Mouse (Mus musculus): ENCODE data around the gene Sh3pxd2a.
A peak's percentile ranks its signal among the peaks of the same experiment; 100 is the strongest.

Gene Sh3pxd2a

DNA sequence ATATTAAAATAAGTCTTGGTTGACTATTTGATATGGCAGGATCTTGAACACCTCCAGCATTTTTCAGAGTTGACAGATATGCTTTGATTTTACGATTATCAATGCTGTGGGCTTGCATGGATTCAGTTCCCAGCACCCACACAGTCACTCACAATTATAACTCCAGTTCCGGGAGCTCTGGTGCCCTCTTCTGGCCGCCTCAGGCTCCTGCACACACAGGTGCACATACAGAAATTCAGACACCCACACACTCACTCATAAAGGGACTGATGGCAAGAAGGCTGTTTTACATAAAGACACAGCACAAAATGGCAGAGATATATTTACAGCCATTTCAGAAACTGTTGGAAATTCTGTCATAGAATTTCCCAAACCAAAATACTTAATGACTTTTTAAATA is 25.0 kb upstream of the Sh3pxd2a start:
- no peak for DNase-seq

DNA sequence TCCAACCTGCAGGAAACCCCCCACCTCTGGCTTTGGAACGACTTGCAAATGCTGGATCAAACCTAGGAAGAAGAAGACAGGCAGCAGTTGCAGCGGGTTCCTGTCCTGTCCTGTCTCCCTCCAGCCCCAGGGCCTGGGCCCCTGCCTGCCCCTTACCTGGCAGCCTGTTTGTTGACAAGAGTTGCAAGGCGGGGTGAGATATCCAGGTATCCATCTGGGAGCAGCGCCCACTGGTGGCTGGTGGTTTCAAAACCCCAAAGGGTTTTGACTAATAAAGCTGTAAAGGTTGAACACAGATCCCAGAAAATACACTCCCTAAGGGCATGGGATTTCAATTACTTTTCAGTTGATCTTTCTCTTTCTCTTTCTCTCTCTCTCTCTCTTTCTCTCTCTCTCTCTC is 24.0 kb upstream of the Sh3pxd2a start:
- peak in 1 of 2 experiments; percentile 73 for DNase-seq

DNA sequence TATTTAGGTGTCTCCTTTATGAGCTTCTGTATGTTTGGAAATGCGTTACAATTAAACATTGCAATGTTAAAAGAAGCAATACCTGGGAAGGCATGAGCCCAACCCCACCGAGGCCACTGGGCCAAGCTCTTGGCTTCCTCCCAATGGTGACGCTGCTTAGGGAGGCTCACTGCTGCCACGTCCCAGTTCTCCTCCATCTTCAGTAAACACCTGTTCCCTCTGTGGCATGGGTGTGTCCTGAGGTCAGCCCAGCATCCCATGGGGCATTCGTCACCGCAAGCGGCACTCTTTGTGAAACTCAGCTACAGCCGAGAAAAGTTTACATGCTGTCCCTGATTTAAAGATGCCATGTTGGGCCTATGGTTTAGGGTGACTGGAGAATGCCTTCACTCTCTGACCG is 23.4 kb upstream of the Sh3pxd2a start:
- DNase-seq = no peak

DNA sequence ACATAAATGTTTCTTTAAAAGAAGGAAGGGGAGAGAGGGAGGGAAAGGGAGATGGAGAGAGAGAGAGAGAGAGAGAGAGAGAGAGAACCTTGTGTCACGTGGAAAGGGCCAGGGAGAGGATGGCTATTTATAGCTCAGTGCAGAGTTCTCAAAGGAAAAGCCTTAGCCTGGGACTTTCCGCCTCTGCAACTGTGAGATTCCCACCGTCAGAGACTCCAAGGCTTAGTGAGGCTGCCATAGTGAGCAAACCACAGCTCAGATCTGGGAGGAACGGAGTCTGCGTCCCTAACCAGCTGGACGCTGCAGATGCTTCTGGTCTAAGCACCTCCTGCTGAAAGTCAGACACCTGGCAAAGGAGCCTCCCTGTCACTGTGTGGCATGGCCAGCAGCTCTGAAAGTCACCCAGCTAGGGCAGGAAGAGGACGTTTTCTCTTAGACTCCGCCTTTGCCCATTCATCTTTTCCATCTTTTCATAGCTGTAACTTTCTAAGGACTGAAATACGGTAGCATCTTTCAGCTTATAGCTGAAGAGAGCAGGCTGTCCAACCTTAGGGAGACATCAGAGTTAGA is 21.9 kb upstream of the Sh3pxd2a start:
- DNase-seq = peak in 1 of 2 experiments; percentile 29

DNA sequence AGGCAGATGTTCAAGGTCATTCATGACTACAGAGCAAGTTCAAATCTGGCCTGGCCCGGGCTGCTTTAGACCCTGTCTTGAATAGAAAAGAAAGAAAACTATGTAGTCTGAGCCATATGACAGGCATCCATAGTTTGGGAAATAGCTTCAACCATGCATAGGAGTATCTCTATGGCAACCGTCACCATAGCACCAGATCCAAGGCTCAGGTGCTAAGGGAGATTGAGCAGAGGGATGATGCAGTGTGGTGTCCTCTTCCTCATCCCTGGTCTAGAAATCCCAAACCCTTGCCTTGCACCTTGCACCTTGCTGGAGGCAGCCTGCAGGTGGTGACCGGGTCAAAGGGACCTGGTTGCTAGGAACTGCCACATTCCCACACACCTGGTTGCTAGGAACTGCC is 19.9 kb upstream of the Sh3pxd2a start:
- no peak for DNase-seq

DNA sequence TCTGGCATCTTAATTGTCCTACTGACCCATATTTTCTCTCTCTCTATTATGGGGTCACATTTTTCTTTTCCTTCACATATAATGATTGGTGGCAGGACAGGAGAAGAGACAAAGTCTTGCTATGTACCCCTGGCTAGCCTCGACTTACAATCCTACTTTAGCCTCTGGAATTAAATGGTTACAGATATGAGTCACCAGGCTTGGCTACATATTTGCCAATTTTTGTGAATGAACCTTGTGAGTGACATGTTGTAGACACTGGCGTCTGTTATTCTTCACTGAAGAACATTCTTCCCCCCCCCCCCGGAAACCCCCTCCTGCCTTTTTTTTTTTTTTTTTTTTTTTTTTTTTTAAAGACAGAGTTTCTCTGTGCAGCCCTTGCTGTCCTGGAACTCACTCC is 19.1 kb upstream of the Sh3pxd2a start:
- no peak for DNase-seq

DNA sequence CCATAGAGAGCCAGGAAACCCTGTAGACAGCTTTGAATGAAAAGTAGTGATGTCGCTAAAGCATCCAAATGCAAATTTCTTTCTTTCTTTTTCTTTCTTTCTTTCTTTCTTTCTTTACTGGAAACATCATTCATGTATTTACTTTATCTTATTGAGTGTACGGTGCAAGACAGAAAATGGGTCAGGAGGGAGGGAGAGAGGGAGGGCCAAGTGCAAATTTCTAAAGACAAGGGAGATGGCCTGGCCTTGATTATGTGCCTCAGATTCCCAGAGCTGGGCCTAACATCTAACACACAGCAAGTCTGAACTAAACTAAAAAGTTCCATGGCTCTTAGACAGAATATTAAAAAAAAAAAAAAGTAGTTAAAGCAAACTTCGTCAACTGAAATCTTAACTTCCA is 9.3 kb upstream of the Sh3pxd2a start:
- DNase-seq = no peak

DNA sequence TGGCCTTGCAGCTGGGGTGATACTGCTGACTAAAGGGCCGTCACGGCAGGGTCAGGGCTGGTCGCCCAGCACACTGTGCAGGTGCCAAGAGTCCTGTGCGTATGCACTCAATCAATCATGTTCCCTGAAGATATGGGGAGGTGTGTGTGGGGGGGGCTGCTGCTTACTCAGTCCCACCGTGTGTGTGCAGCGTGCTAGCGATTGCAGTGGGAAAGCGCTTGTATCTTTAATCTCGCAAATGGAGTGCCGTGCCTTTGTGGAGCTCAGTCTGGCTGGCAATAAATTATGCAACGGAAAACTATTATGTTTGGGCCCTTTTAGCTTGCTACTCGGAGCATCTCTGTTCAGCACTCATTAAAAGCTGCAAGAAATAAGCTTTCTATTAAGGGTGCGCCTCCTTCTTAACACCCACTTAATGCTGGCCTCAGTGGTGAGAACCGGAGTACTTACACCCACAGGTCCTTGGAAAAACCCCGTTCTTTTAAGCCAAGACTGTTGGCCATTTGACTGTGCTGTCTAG is 8.7 kb upstream of the Sh3pxd2a start:
- no peak for DNase-seq

DNA sequence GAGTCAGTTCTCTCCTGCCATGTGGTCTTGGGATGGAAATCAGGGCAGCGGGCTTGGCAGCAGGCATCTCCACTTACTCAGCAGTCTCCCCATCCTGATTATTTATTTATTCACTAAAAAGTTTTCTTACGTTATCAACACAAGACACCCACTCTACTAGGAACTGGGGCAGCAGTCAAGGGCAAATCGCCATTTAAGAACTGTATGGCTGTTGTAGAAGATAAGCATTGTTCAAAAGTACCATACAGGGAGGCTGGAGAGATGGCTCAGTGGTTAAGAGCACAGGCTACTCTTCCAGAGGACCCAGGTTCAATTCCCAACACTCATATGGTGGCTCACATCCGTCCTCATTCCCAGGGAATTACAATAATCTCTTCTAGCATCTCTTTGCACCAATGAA is 7.6 kb upstream of the Sh3pxd2a start:
- no peak for DNase-seq

DNA sequence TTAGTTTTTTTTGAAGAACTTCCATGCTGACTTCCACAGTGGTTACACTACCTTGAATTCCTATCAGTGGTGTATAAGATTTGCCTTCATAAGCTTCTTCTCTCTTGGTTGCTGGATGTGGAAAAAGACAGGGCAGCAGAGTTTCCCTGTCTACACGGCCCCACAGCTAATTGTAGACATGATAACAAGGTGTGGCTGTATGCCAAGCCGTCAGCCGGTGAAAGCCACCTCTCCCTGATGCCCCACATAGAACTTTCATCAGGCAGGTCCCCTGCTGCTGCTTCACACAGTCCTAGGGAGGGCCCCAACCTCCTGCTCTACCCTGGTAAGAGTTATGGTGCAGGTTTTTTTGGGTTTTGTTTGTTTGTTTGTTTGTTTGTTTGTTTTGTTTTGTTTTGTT is 4.5 kb upstream of the Sh3pxd2a start:
- no peak for DNase-seq

DNA sequence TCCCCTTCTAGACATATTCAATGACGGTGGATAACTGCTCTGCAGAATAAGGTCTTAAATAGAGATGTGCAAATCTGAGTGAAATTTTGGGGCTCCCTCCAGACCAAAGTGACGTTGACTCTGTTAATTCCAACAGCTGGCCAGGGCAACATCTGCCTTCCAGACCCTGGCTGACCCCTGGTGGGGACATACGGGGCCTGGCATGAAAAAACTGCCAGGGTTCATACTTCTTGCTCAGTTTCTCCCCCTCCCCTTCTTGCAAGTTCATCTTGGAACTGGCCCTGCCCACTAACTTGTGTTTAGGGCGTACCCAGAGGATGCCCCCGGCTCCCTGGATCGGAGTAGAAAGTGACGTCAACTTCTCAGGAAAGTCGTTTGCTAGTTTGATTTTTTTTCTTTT is 2.6 kb upstream of the Sh3pxd2a start:
- DNase-seq = no peak

DNA sequence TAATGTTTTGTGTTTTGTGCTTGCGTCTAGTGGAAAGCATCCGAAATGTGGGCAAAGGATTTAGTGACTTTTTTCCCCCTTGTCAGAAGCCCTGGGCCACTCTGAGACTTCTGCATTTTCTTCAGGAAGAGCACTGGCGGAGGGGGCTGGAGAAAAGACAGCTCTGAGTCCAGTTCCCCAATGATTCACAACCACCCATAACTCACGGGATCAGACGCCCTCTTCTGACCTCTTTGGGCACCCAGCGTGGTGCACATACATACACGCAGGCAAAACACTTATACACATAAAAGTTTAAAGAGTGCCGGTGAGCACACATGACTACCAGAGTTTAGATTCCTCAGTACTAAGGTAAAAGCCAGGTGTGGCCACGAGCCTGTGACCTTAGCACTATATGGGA is 1.3 kb upstream of the Sh3pxd2a start:
- no peak for DNase-seq

DNA sequence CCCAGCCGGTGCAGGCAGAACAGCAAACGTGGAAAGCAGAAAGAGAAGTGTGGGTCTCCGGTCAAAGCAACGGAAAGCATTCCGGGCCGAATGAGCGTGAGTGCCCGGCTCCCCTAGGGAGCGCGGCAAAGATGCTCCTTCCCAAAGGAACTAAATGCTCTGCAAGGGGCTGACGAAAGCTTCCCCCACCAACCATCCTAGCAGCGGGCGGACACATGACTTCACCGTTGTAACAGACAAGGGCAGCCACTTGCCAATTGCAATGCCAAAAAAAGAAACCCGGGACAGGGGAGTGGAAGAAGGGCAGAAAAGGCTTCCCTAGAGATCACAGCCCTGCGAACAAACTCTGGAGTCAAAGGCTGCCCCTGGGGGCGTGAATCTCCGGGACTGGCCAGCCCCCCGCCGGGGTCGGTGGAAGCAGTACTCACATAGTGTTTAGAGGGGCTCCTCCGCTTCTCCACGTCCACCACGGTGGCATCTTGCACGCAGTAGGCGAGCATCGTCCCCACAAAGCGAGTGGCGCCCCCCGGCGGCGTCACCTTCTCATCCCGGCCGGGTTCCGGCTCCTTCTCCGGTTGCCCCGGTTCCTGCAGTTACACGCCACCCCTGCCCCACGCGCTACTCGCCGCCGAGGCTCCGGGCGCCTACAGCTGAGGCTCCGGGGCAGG is 431 bp downstream of the Sh3pxd2a start:
- DNase-seq = peak; percentile 66 to 91

DNA sequence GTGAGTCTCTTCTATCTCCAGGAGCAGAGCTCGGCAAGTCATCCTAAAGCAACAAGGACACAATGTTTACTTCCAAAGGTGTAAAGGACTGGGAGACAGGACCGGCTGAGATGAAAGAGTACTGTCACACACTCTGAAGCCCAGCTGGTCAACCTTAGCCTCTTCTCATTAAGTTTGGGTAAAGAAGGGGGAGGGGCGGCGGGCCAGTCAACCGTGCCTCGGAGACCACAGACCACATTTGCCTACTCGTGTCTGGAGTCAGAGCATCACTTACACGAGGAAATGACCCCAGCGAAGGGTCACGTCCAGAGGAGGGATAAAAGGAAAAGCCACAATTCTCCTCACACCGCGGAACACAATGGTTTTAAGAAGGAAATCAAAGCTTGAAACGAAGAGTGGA is 995 bp downstream of the Sh3pxd2a start:
- no peak for DNase-seq

DNA sequence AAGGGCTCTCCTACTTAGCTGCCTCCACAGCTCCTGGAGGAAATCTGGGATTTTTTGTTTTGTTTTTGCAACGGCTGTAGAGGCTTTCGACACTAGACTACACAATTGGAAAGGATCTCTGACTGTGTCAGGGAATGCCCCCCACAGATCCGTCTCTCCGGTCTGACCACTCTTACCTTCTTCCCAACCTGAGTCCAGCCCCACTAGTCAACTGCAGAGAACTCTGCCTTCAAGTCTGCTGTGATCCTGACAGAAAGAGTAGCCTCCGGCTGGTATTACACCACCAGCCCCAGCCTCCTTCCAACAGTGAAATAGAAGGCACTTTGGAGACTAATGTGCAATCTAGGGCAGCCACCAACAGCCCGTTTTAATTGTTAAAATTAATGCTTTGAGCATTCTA is 1.5 kb downstream of the Sh3pxd2a start:
- no peak for DNase-seq

DNA sequence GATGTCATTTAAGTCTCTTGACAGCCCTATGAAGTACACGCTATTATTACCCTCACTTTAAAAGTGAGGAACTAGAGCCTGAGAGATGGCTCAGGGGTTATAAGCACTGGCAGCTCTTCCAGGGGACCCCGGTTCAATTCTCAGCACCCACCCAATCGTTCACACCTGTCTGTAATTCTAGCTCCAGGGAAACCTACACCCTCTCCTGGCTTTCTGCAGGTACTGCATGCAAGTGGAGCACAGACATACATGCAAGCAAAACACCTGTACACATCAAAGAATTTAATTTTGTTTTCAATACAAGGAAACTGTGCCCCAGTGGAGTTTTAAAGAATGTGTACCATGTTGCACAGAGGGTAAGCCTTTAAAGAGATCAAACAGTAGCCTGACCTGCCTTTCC is 2.4 kb downstream of the Sh3pxd2a start:
- DNase-seq = no peak

DNA sequence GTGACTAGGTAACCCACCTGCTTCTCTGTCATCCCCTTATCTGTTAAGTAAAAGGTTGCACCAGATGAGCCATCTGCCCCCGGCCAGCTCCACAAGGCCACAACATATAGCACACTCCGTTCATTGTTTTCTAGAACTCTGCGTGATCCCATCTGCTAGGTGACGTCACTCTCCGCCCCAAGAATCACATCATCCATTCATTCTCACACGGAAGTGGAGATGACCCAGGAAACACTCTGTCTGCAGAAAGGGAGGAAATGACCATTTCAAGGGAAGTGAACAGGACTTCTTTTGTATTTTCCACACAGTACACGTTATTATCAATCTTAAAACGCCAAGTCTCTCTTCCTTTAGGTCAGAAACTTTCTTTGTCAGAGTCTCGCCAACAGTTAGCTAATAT is 2.8 kb downstream of the Sh3pxd2a start:
- DNase-seq = peak in 1 of 2 experiments; percentile 35

DNA sequence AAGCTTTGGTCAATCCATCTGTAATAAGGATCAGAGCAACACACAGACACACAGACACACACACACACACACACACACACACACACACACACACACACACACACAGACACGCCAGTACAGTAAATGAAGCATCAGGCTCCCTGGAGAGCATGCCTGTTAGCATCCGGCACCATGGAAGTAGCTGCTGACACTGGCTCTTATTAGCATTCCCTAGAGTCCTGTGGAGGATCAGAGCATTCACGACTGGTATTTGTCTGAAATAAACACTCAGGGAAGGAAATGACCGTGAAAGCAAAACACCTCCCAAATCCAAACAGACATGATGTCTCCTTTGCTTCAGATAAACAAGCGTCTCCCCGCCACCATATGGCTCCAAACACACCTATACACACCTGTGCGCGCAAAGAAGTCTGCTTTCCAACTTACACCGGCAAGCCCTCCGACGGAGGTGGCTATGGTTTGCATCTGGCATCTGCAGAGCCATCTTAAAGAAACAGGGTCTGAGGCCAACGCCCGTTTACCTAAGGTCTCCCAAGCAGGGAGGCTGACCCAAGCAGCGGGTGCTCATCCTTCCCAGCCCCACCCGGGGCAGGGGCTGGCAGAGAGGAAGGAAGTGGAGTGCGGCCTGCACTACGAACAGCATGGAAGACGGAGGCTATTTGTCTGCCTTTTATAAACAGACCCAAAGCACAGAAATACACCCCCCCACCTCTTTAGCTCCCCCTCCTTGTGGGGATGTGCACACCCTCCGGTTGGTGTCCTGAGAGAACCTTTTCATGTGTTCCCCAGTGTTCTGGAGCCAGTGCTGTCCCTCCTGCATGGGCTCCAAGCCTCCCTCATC is 3.9 kb downstream of the Sh3pxd2a start:
- DNase-seq = no peak

DNA sequence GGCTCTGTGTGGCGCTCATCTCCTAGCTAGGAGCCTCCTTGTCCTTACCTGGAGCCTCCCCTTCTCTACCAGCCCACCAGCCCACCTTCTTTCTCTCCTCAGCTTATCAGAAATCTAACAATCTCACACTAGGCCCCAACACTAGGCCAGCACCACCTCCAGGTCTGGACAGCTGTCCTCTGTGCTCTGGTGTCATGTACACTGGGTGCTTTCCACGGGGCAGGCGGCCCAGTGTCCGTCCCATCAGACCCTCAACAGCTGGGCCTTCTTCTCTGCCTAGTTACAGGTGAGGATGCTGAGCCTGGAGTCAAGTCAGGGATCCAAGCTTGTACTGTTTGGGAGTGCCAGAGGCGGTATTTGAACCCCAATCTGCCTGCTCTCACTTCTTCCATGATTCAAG is 5.0 kb downstream of the Sh3pxd2a start:
- DNase-seq = no peak

DNA sequence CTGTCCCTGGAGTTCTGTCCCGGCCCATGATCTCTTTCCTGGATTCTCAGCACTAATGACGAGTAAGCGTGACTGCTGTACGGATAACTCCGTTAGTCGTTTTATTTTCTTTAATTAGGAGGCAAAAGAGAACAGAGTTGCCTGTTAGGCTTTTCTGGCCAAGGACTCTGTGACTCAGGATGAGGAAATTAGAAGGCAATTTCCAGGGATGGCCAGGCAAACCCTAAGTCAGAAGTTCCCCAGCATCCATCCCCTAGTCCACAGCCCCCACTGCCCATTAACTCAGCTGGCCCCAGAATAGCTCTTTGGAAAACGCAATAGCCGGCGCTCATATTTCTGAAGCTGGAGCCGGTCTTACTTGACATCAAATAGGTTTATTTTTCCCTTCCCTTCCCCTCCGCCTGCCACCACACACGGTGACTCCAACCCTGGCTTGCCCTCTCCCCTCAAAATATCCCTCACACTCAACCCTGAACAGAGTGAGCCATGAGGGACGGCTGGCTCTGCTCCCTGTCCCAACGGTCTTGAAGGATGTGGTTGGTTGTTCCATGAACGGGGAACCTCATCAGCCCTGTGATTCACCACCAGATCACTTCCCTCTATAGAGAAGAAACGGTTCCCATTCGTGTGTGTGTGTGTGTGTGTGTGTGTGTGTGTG is 5.6 kb downstream of the Sh3pxd2a start:
- peak in 1 of 2 experiments; percentile 19 for DNase-seq

DNA sequence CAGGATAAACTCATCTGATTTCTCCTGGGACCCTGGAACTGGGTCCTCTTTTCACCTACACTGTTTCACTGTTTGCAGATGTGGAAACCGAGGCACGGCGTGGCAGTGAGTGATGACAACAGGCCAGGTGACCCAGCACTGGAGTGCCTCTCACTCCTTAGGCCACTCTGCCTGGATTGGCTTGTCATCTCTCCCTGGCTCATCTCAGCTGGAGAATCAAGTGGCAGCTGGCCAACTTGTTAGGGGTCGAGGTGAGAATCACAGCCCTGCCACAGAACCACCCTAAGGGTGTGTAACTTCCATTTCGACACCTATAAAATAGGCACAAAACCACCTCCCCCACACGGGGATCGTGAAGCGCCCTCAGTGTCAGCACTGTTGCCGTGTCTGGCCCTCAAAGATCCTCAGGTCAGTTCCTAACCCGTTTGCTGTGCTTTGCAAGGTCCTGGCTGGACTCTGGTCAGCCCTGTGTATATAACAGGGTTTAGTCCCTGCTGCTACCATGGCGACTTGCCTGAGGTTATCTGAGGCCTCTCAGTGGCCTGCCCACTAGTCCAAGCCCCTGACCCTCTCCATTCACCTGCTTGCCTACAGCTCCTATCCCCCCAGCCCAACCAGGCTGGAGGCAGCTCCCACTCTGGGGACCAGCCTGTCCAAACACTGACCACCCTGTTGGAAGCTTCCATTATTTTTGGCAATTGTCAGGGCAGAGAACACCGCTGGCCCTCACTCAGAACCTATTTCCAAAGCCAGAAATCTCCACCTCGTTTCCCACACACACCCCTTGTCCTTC is 6.3 kb downstream of the Sh3pxd2a start:
- peak; percentile 46 to 66 for DNase-seq

DNA sequence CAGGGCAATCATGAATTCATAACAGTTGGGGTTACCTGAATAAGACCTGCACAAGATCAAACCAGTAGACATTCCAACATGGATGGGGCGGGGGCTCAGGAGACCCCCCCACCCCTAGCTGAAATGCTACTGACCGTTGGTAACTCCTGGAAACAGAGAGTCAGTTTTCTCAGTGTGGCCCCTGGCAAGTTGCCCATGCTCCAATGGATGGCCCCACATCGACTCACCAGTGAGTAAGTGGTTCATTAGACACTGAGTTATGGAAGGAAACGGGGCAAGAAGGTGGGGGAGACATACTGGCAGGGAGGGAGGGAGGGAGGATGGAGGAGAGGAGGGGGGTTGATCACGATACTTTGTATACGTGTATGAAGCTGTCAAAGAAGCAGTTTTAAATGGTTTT is 8.2 kb downstream of the Sh3pxd2a start:
- DNase-seq = no peak
